Mouse (Mus musculus): ENCODE measurements around the gene Agtr2. TPM values are rescaled to one million over a fixed set of nuclear protein-coding genes. Genes with fewer than 3 reads are reported as not detected.
"Not testable (repeated sequence)": the region's sequence is repeated elsewhere in the genome, so short reads cannot be mapped to it uniquely, and the experiment has no call there.

The Agtr2 gene
- 59.1 and 71.9 TPM in 2 replicates for polyA plus RNA-seq (2015; fragmentation: Nextera tagmentation; extraction: Ambion mirVana)

DNA sequence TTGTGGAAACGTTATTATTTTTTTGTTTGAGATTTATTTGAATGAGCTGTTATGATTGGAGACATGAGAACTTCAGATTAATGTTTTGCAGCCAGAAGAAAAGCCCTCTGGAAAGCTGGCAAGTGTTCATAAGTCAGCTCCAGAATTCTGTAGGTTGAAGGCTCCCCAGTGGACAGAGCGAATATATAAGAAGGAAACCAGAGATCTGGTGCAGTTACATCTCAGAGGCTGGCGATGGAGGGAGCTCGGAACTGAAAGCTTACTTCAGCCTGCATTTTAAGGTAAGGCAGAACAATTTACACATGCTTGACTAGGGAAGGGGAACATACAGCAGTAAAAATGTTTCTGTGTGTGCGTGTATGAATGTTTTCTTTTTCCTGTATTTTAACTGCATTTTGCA lies at the start of gene Agtr2:
TSS of gene Agtr2 (plus strand) at position 131 of the 400 bp plus-strand sequence.
- Histone ChIP-seq H3K36me3 (no peaks in the 10 kb centered on the region), H3K4me3 (replicated peaks) (peak within 1 kb of the TSS; percentile 25), H3K4me1 (no peaks in the 10 kb centered on the region), H3K27ac (no peak within 1 kb of the TSS), H3K27me3 (no peaks in the 10 kb centered on the region), H3K9ac (no peak within 1 kb of the TSS), H3K9me3 (replicated peaks) (no peaks in the 10 kb centered on the region), H3K4me2 (0 out of 2 replicates have a peak within 1 kb of the TSS, but pooled peaks have one; percentile 19)
- no peak for ATAC-seq (replicated peaks; ENCODE audit: low FRiP score)
- 40% methylated on average over 5 of the region's 5 CpGs for WGBS

- Histone ChIP-seq H3K4me1 (no peaks in the 10 kb centered on the region), H3K27me3 (no peaks in the 10 kb centered on the region), H3K9me3 (replicated peaks) (no peaks in the 10 kb centered on the region), H3K4me2 (no peak overlapping the region), H3K4me3 (replicated peaks) (no peak overlapping the region), H3K27ac (no peak overlapping the region), H3K36me3 (no peaks in the 10 kb centered on the region), H3K9ac (no peak overlapping the region)
- no peak for ATAC-seq (replicated peaks; ENCODE audit: low FRiP score)
- WGBS: 39% methylated on average over 3 of the region's 3 CpGs
Observed at GRCm38 (mm10) chrX:21452519-21452918, 31.8 kb upstream of the Agtr2 start.

- no peak overlapping the region for H3K9ac ChIP-seq
- H3K36me3 ChIP-seq: no peaks in the 10 kb centered on the region
- no peak overlapping the region for H3K27ac ChIP-seq
- H3K9me3 ChIP-seq (replicated peaks): no peaks in the 10 kb centered on the region
- no peak overlapping the region for H3K4me3 ChIP-seq (replicated peaks)
- 45% methylated on average over 2 of the region's 2 CpGs for WGBS
- H3K4me1 ChIP-seq: no peaks in the 10 kb centered on the region
- H3K4me2 ChIP-seq: no peak overlapping the region
- no peaks in the 10 kb centered on the region for H3K27me3 ChIP-seq
- ATAC-seq (replicated peaks; ENCODE audit: low FRiP score): no peak
Observed at GRCm38 (mm10) chrX:21488111-21488510, 3.8 kb downstream of the Agtr2 start.

- Histone ChIP-seq H3K36me3 (no peaks in the 10 kb centered on the region), H3K4me1 (no peaks in the 10 kb centered on the region), H3K27ac (no peak overlapping the region), H3K4me3 (replicated peaks) (no peak overlapping the region), H3K9me3 (replicated peaks) (no peaks in the 10 kb centered on the region), H3K4me2 (no peak overlapping the region), H3K9ac (no peak overlapping the region), H3K27me3 (no peaks in the 10 kb centered on the region)
- ATAC-seq (replicated peaks; ENCODE audit: low FRiP score): no peak
- WGBS: 31% methylated on average over 2 of the region's 2 CpGs
Observed at GRCm38 (mm10) chrX:21500242-21500641, 15.9 kb downstream of the Agtr2 start.

DNA sequence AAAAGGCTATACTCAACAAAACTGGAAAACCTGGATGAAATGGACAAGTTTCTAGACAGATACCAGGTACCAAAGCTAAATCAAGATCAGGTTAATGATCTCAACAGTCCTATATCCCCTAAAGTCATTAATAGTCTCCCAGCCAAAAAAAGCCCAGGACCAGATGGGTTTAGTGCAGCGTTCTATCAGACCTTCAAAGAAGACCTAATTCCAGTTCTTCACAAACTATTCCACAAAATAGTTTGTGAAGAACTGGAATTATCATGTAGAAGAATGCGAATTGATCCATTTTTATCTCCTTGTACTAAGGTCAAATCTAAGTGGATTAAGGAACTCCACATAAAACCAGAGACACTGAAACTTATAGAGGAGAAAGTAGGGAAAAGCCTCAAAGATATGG lies 23.0 kb downstream of the Agtr2 start:
- H3K4me3 ChIP-seq (replicated peaks); H3K36me3 ChIP-seq; H3K9me3 ChIP-seq (replicated peaks); H3K9ac ChIP-seq; H3K4me2 ChIP-seq; H3K27me3 ChIP-seq; H3K27ac ChIP-seq; ATAC-seq (replicated peaks; ENCODE audit: low FRiP score); H3K4me1 ChIP-seq: not testable (repeated sequence)
- 79% methylated on average over 2 of the region's 2 CpGs for WGBS

DNA sequence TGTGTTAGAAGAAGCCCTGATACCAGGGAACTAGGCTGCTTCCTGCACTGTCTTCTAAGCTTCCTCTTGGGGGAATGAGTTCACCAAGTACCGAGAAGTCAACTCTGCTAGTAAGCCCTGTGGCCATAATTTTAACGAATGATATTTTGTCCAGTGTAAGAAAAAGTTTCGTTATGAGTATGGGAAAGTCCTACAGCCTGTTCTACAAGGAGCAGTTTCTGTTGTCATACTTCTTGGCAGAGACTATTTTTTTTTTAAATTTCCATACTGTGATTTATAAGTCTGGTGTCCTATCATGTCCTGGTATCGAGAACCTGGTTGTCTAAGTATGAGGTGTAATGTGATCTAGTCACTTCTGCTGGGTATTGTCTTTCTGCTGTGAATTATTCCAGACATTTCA lies 38.2 kb downstream of the Agtr2 start:
- WGBS: 58% methylated on average over 4 of the region's 4 CpGs
- no peak overlapping the region for H3K27ac ChIP-seq
- no peak overlapping the region for H3K4me2 ChIP-seq
- H3K9ac ChIP-seq: no peak overlapping the region
- H3K27me3 ChIP-seq: no peaks in the 10 kb centered on the region
- no peak overlapping the region for H3K4me3 ChIP-seq (replicated peaks)
- no peaks in the 10 kb centered on the region for H3K9me3 ChIP-seq (replicated peaks)
- ATAC-seq (replicated peaks; ENCODE audit: low FRiP score): no peak
- H3K4me1 ChIP-seq: no peaks in the 10 kb centered on the region
- no peaks in the 10 kb centered on the region for H3K36me3 ChIP-seq

Other genes with a start within 250 kb of the Agtr2 start
- gene Slc6a14, start 230.4 kb downstream of the Agtr2 start, polyA plus RNA-seq (2015; fragmentation: Nextera tagmentation; extraction: Ambion mirVana): 0.05 and 0.62 TPM in 2 replicates

Data from kidney, embryonic 15.5 days (tissue).